Mouse (Mus musculus) forebrain, embryonic 15.5 days (tissue): Measurements from ENCODE around the gene Foxd2. TPM values are rescaled to one million over a fixed set of nuclear protein-coding genes. Genes with fewer than 3 reads are reported as not detected.

Experiments used
- ATAC-seq: fragments of 200-750 bp; cut with Nextera tagmentation; replicated peaks from 2 replicates; pipeline ENCODE4 v1.8.0; 2017; ENCODE audit warnings: mild to moderate bottlenecking, moderate TSS enrichment, moderate library complexity
- H3K27ac ChIP-seq: fragments of 300-500 bp; sonication (generic); replicated peaks from 2 replicates; pipeline ENCODE4 v1.5.1; 2015; ENCODE audit warnings: mild to moderate bottlenecking, inconsistent platforms
- H3K27me3 ChIP-seq: fragments of 300-500 bp; sonication (generic); 2 replicates; pipeline ENCODE4 v1.6.1; 2015; ENCODE audit warnings: inconsistent platforms
- H3K36me3 ChIP-seq: fragments of 300-500 bp; sonication (generic); 2 replicates; pipeline ENCODE4 v1.6.1; 2015; ENCODE audit warnings: mild to moderate bottlenecking, inconsistent platforms
- H3K4me1 ChIP-seq: fragments of 300-500 bp; sonication (generic); 2 replicates; pipeline ENCODE4 v1.6.1; 2015; ENCODE audit warnings: inconsistent platforms
- H3K4me2 ChIP-seq: fragments of 300-500 bp; sonication (generic); replicated peaks from 2 replicates; pipeline ENCODE4 v1.6.1; 2015; ENCODE audit warnings: mild to moderate bottlenecking, inconsistent platforms
- H3K4me3 ChIP-seq: fragments of 300-500 bp; sonication (generic); 2 replicates; pipeline ENCODE4 v1.5.1; 2015; ENCODE audit warnings: mild to moderate bottlenecking, inconsistent platforms
- H3K9ac ChIP-seq: fragments of 300-500 bp; sonication (generic); replicated peaks from 2 replicates; pipeline ENCODE4 v1.6.1; 2015; ENCODE audit warnings: mild to moderate bottlenecking, inconsistent platforms
- H3K9me3 ChIP-seq: fragments of 300-500 bp; sonication (generic); 2 replicates; pipeline ENCODE4 v1.6.1; 2016; ENCODE audit warnings: inconsistent platforms
- WGBS: fragments of 180-500 bp; shearing (Covaris S2); methylation state at CpG from one replicate; pipeline ENCODE4 v1.1.7; 2015; ENCODE audit warnings: mixed read lengths; 5-methylcytosine and 5-hydroxymethylcytosine counted together
- polyA plus RNA-seq: library from polyadenylated mRNA; unstranded; fragments of >200 nt; fragmentation: Nextera tagmentation; extraction: Ambion mirVana; gene quantifications from 2 replicates; pipeline ENCODE4 v1.2.1, GENCODE M21; 2015

Foxd2 gene
- polyA plus RNA-seq: 0.24 TPM in 2 replicates

- H3K9me3 ChIP-seq: no peaks in the 10 kb centered on the region
- peaks cover 23% of the 10 kb centered on the region for H3K4me1 ChIP-seq
- peak; percentile 81 for ATAC-seq
- peaks cover 97% of the 10 kb centered on the region for H3K27me3 ChIP-seq
- no peak within 1 kb of the TSS for H3K27ac ChIP-seq
- no peaks in the 10 kb centered on the region for H3K36me3 ChIP-seq
- H3K4me2 ChIP-seq: peak within 1 kb of the TSS; percentile 63
- H3K9ac ChIP-seq: peak within 1 kb of the TSS; percentile 32
- WGBS: 0% methylated on average over 59 of the region's 64 CpGs
- H3K4me3 ChIP-seq: peak within 1 kb of the TSS; percentile 39
Measured at GRCm38 (mm10) chr4:114908829-114909601, at the start of gene Foxd2. Gene Foxd2, minus strand, starts transcription at chr4:114908873.

GRCm38 (mm10) chr4:114958231-114958630 lies 49.6 kb upstream of the Foxd2 start:
- no peaks in the 10 kb centered on the region for H3K9me3 ChIP-seq
- H3K27ac ChIP-seq: no peak overlapping the region
- no peak overlapping the region for H3K9ac ChIP-seq
- no peaks in the 10 kb centered on the region for H3K27me3 ChIP-seq
- ATAC-seq: no peak
- H3K4me1 ChIP-seq: no peaks in the 10 kb centered on the region
- H3K36me3 ChIP-seq: peaks cover 16% of the 10 kb centered on the region
- H3K4me3 ChIP-seq: no peak overlapping the region
- no peak overlapping the region for H3K4me2 ChIP-seq
- WGBS: 62% methylated on average over 2 of the region's 2 CpGs

- ATAC-seq: no peak
- Histone ChIP-seq H3K27ac (no peak overlapping the region), H3K4me1 (no peaks in the 10 kb centered on the region), H3K4me3 (no peak overlapping the region), H3K27me3 (no peaks in the 10 kb centered on the region), H3K36me3 (peaks cover 8% of the 10 kb centered on the region), H3K9me3 (no peaks in the 10 kb centered on the region), H3K4me2 (no peak overlapping the region), H3K9ac (no peak overlapping the region)
Measured at GRCm38 (mm10) chr4:114957403-114957802, 48.7 kb upstream of the Foxd2 start.

GRCm38 (mm10) chr4:114953172-114953571 lies 44.5 kb upstream of the Foxd2 start:
- no peak overlapping the region for H3K27ac ChIP-seq
- 0 out of 2 replicates have a peak, but pooled peaks cover 3% of the 10 kb centered on the region for H3K27me3 ChIP-seq
- no peaks in the 10 kb centered on the region for H3K36me3 ChIP-seq
- H3K9me3 ChIP-seq: no peaks in the 10 kb centered on the region
- no peak overlapping the region for H3K9ac ChIP-seq
- H3K4me2 ChIP-seq: no peak overlapping the region
- no peaks in the 10 kb centered on the region for H3K4me1 ChIP-seq
- 85% methylated on average over 3 of the region's 3 CpGs for WGBS
- ATAC-seq: 0 out of 2 replicates have a peak, but pooled peaks have one; percentile 39
- no peak overlapping the region for H3K4me3 ChIP-seq

- Histone ChIP-seq H3K4me3 (no peak overlapping the region), H3K4me1 (peaks cover 3% of the 10 kb centered on the region; the same call in 1 of the 2 replicates), H3K27ac (no peak overlapping the region), H3K4me2 (no peak overlapping the region), H3K9ac (no peak overlapping the region), H3K27me3 (peaks cover 17% of the 10 kb centered on the region; the same call in 1 of the 2 replicates), H3K9me3 (no peaks in the 10 kb centered on the region), H3K36me3 (no peaks in the 10 kb centered on the region)
- ATAC-seq: no peak; the same call in 1 of the 2 replicates
- WGBS: 63% methylated on average over 7 of the region's 7 CpGs
Measured at GRCm38 (mm10) chr4:114947852-114948481, 39.3 kb upstream of the Foxd2 start.

- no peaks in the 10 kb centered on the region for H3K36me3 ChIP-seq
- H3K4me2 ChIP-seq: no peak overlapping the region
- 33% methylated on average over 6 of the region's 6 CpGs for WGBS
- no peak overlapping the region for H3K4me3 ChIP-seq
- peaks cover 17% of the 10 kb centered on the region; the same call in 1 of the 2 replicates for H3K27me3 ChIP-seq
- H3K9me3 ChIP-seq: no peaks in the 10 kb centered on the region
- no peak overlapping the region for H3K9ac ChIP-seq
- no peak overlapping the region for H3K27ac ChIP-seq
- peaks cover 3% of the 10 kb centered on the region; the same call in 1 of the 2 replicates for H3K4me1 ChIP-seq
- peak; percentile 85 for ATAC-seq
Measured at GRCm38 (mm10) chr4:114947395-114947794, 38.7 kb upstream of the Foxd2 start.

GRCm38 (mm10) chr4:114946416-114946815 lies 37.7 kb upstream of the Foxd2 start:
- Histone ChIP-seq H3K4me2 (no peak overlapping the region), H3K4me1 (peaks cover 6% of the 10 kb centered on the region; the same call in 1 of the 2 replicates), H3K27ac (no peak overlapping the region), H3K4me3 (no peak overlapping the region), H3K9ac (no peak overlapping the region), H3K27me3 (peaks cover 17% of the 10 kb centered on the region; the same call in 1 of the 2 replicates), H3K9me3 (no peaks in the 10 kb centered on the region), H3K36me3 (no peaks in the 10 kb centered on the region)
- no peak for ATAC-seq
- WGBS: 83% methylated on average over 4 of the region's 4 CpGs

GRCm38 (mm10) chr4:114945021-114945420 lies 36.3 kb upstream of the Foxd2 start:
- Histone ChIP-seq H3K27ac (no peak overlapping the region), H3K4me1 (peaks cover 6% of the 10 kb centered on the region; the same call in 1 of the 2 replicates), H3K27me3 (peaks cover 14% of the 10 kb centered on the region; the same call in 1 of the 2 replicates), H3K9me3 (no peaks in the 10 kb centered on the region), H3K9ac (no peak overlapping the region), H3K4me3 (no peak overlapping the region), H3K4me2 (no peak overlapping the region), H3K36me3 (no peaks in the 10 kb centered on the region)
- WGBS: 13% methylated on average over 5 of the region's 5 CpGs
- ATAC-seq: no peak

- 27% methylated on average over 8 of the region's 8 CpGs for WGBS
- Histone ChIP-seq H3K27me3 (peaks cover 14% of the 10 kb centered on the region; the same call in 1 of the 2 replicates), H3K27ac (no peak overlapping the region)
Measured at GRCm38 (mm10) chr4:114942583-114942982, 33.9 kb upstream of the Foxd2 start.

GRCm38 (mm10) chr4:114942112-114942511 lies 33.4 kb upstream of the Foxd2 start:
- no peak for ATAC-seq
- H3K36me3 ChIP-seq: no peaks in the 10 kb centered on the region
- 35% methylated on average over 4 of the region's 4 CpGs for WGBS
- H3K9ac ChIP-seq: no peak overlapping the region
- H3K4me2 ChIP-seq: no peak overlapping the region
- H3K27me3 ChIP-seq: peaks cover 14% of the 10 kb centered on the region; the same call in 1 of the 2 replicates
- no peak overlapping the region for H3K4me3 ChIP-seq
- H3K27ac ChIP-seq: no peak overlapping the region
- H3K4me1 ChIP-seq: peaks cover 6% of the 10 kb centered on the region; the same call in 1 of the 2 replicates
- H3K9me3 ChIP-seq: no peaks in the 10 kb centered on the region

More at GRCm38 (mm10) chr4:114942583-114942982, 33.9 kb upstream of the Foxd2 start:
- Histone ChIP-seq H3K36me3 (no peaks in the 10 kb centered on the region), H3K4me2 (no peak overlapping the region), H3K9me3 (no peaks in the 10 kb centered on the region), H3K4me3 (no peak overlapping the region), H3K9ac (no peak overlapping the region), H3K4me1 (peaks cover 6% of the 10 kb centered on the region; the same call in 1 of the 2 replicates)
- ATAC-seq: no peak

- no peak overlapping the region for H3K9ac ChIP-seq
- H3K27ac ChIP-seq: no peak overlapping the region
- no peak for ATAC-seq
- peaks cover 12% of the 10 kb centered on the region; the same call in 1 of the 2 replicates for H3K27me3 ChIP-seq
- peaks cover 6% of the 10 kb centered on the region; the same call in 1 of the 2 replicates for H3K4me1 ChIP-seq
- H3K9me3 ChIP-seq: no peaks in the 10 kb centered on the region
- H3K36me3 ChIP-seq: no peaks in the 10 kb centered on the region
- H3K4me2 ChIP-seq: no peak overlapping the region
- H3K4me3 ChIP-seq: no peak overlapping the region
- WGBS: 86% methylated on average over 4 of the region's 4 CpGs
Measured at GRCm38 (mm10) chr4:114941311-114941710, 32.6 kb upstream of the Foxd2 start.

- H3K36me3 ChIP-seq: no peaks in the 10 kb centered on the region
- H3K27ac ChIP-seq: no peak overlapping the region
- 0 out of 2 replicates have a peak, but pooled peaks cover 3% of the 10 kb centered on the region for H3K4me1 ChIP-seq
- H3K9ac ChIP-seq: no peak overlapping the region
- no peak for ATAC-seq
- no peak overlapping the region for H3K4me2 ChIP-seq
- no peak overlapping the region for H3K4me3 ChIP-seq
- 70% methylated on average over 3 of the region's 3 CpGs for WGBS
- H3K27me3 ChIP-seq: peaks cover 9% of the 10 kb centered on the region; the same call in 1 of the 2 replicates
- H3K9me3 ChIP-seq: no peaks in the 10 kb centered on the region
Measured at GRCm38 (mm10) chr4:114938248-114938647, 29.6 kb upstream of the Foxd2 start.
